ENCODE assay signal across 21 mouse cellular contexts in genomic region chr12:110533832-110534231, GRCm38 (mm10).
A peak's percentile ranks its signal among the peaks of the same experiment; 100 is the strongest.
DNase-seq lines count a peak whose midpoint lies in the region; ATAC-seq and TF ChIP-seq lines count a peak whose summit lies in the region.
"Had no signal": no experiment of that assay in that cellular context is flagged by ENCODE, and none has a peak within 500 bp of the region (broad histone marks: within the 10 kb centered on the region; RNA-seq: fewer than 3 reads in every experiment).

No protein-coding gene starts in this region.

- H3K36me3 ChIP-seq in heart, embryonic 12.5 days: peaks cover 4% of the 10 kb centered on the region; the same call in 1 of the 2 replicates
- H3K36me3 ChIP-seq in heart, embryonic 16.5 days (ENCODE audit: control insufficient read depth, insufficient read depth): no peaks in the 10 kb centered on the region; the same call in 1 of the 2 replicates
- no peaks in the 10 kb centered on the region; the same call in 1 of the 2 replicates for H3K36me3 ChIP-seq in ES-Bruce4 (ENCODE audit: control insufficient read depth, insufficient read depth, low read length, poor library complexity, severe bottlenecking)
- H3K36me3 ChIP-seq: intestine, embryonic 15.5 days had no signal

- no peaks in the 10 kb centered on the region for H3K27me3 ChIP-seq in heart, embryonic 12.5 days (replicated peaks)
- no peaks in the 10 kb centered on the region for H3K27me3 ChIP-seq in heart, embryonic 16.5 days (ENCODE audit: control insufficient read depth, insufficient read depth, low read length)
- H3K27me3 ChIP-seq in ES-Bruce4 (ENCODE audit: control insufficient read depth, insufficient read depth, low read length, poor library complexity, severe bottlenecking): no peaks in the 10 kb centered on the region
- H3K27me3 ChIP-seq: forebrain, embryonic 13.5 days; intestine, embryonic 15.5 days had no signal

- no peak for DNase-seq in gastrocnemius, adult 2 months
- DNase-seq in gastrocnemius, postnatal 10 days: no peak
- no peak for DNase-seq in heart, adult 9 months (ENCODE audit: low spot score in 2 of 2)
- no peak for DNase-seq in heart, postnatal 10 days
- DNase-seq: adrenal gland, adult 2 months; adrenal gland, postnatal 25 days; B cell, adult 2 months; cerebellum, adult 18-20 months; cerebellum, postnatal 10 days; forebrain, postnatal 0 days; kidney, adult 18-20 months had no signal

- WGBS in heart, embryonic 12.5 days: 46% methylated on average over 3 of the region's 3 CpGs
- 45% methylated on average over 3 of the region's 3 CpGs for WGBS in heart, embryonic 16.5 days

- H3K27ac ChIP-seq in gastrocnemius, adult 2 months: peak overlapping the region; percentile 61
- peak overlapping the region; percentile 58 for H3K27ac ChIP-seq in heart, embryonic 12.5 days (ENCODE audit: poor library complexity, severe bottlenecking)
- H3K27ac ChIP-seq in heart, embryonic 16.5 days (ENCODE audit: low read length): peak overlapping the region; percentile 87
- peak overlapping the region; percentile 25; the same call in 1 of the 2 replicates for H3K27ac ChIP-seq in ES-Bruce4 (ENCODE audit: insufficient read depth, low read length)
- H3K27ac ChIP-seq: embryonic facial prominence, embryonic 10.5 days; forebrain, embryonic 13.5 days; hindbrain, embryonic 10.5 days; hindbrain, embryonic 14.5 days; intestine, embryonic 15.5 days had no signal

- no peak for TF ChIP-seq EP300 in ES-Bruce4 (IDR thresholded peaks at IDR 0.05; ENCODE audit: insufficient read depth, low read depth, low read length)

- ATAC-seq in heart, embryonic 12.5 days (ENCODE audit: insufficient number of reproducible peaks, low FRiP score): no peak
- ATAC-seq in heart, embryonic 16.5 days (replicated peaks; ENCODE audit: extremely low read depth, insufficient read depth, low FRiP score): peak; percentile 70; the same call in 1 of the 2 replicates
- no peak for ATAC-seq in megakaryocyte-erythroid progenitor cell, adult 5-6 weeks (replicated peaks; ENCODE audit: low FRiP score, low TSS enrichment, poor library complexity, severe bottlenecking)
- ATAC-seq: CD4-positive, CD25-positive, alpha-beta regulatory T cell, adult 4 months; forebrain, embryonic 13.5 days; forebrain, postnatal 0 days; intestine, embryonic 15.5 days had no signal

- peaks cover 30% of the 10 kb centered on the region for H3K4me1 ChIP-seq in heart, embryonic 12.5 days (replicated peaks)
- H3K4me1 ChIP-seq in heart, embryonic 16.5 days (ENCODE audit: control insufficient read depth, insufficient read depth, low read length): peaks cover 29% of the 10 kb centered on the region
- H3K4me1 ChIP-seq in ES-Bruce4 (ENCODE audit: control insufficient read depth, insufficient read depth, low read length): peaks cover 11% of the 10 kb centered on the region
- H3K4me1 ChIP-seq: embryonic facial prominence, embryonic 10.5 days; forebrain, embryonic 13.5 days; hindbrain, embryonic 10.5 days; intestine, embryonic 15.5 days had no signal

- no peak for TF ChIP-seq CTCF in gastrocnemius, adult 2 months (IDR thresholded peaks at IDR 0.05)
- no peak for TF ChIP-seq CTCF in ES-Bruce4 (IDR thresholded peaks at IDR 0.05; ENCODE audit: low read depth, low read length)

- intact Hi-C loops in gastrocnemius, adult 2 months (cut with DNase I): no loop called here
- intact Hi-C loops in heart, postnatal 10 days (cut with DNase I): no loop called here

- H3K4me3 ChIP-seq in gastrocnemius, adult 2 months: no peak overlapping the region
- no peak overlapping the region for H3K4me3 ChIP-seq in heart, embryonic 12.5 days
- no peak overlapping the region for H3K4me3 ChIP-seq in heart, embryonic 16.5 days (ENCODE audit: low read length)
- H3K4me3 ChIP-seq in ES-Bruce4 (ENCODE audit: low read depth, low read length): no peak overlapping the region
- H3K4me3 ChIP-seq: embryonic facial prominence, embryonic 10.5 days; forebrain, embryonic 13.5 days; hindbrain, embryonic 10.5 days; intestine, embryonic 15.5 days had no signal

- no peak overlapping the region for H3K9ac ChIP-seq in heart, embryonic 12.5 days
- H3K9ac ChIP-seq in heart, embryonic 16.5 days (ENCODE audit: low read length): no peak overlapping the region
- no peak overlapping the region for H3K9ac ChIP-seq in ES-Bruce4 (ENCODE audit: low read depth, poor library complexity, severe bottlenecking)
- H3K9ac ChIP-seq: forebrain, embryonic 13.5 days; forebrain, postnatal 0 days; hindbrain, embryonic 14.5 days; intestine, embryonic 15.5 days had no signal

- TF ChIP-seq POLR2A in ES-Bruce4 (IDR thresholded peaks at IDR 0.05; ENCODE audit: insufficient read depth, low read length): no peak

- no peak overlapping the region for H3K4me2 ChIP-seq in heart, embryonic 12.5 days
- H3K4me2 ChIP-seq in heart, embryonic 16.5 days (ENCODE audit: low read depth, low read length): peak overlapping the region; percentile 23
- H3K4me2 ChIP-seq: forebrain, embryonic 13.5 days; hindbrain, embryonic 14.5 days; intestine, embryonic 15.5 days had no signal

- H3K9me3 ChIP-seq in heart, embryonic 12.5 days (replicated peaks): no peaks in the 10 kb centered on the region
- H3K9me3 ChIP-seq in heart, embryonic 16.5 days (replicated peaks; ENCODE audit: control insufficient read depth, low read length): no peaks in the 10 kb centered on the region
- no peaks in the 10 kb centered on the region for H3K9me3 ChIP-seq in ES-Bruce4 (replicated peaks; ENCODE audit: control insufficient read depth, insufficient read depth, low read length, poor library complexity, severe bottlenecking)
- H3K9me3 ChIP-seq: embryonic facial prominence, embryonic 10.5 days; forebrain, embryonic 13.5 days; hindbrain, embryonic 10.5 days; intestine, embryonic 15.5 days had no signal

Comparison
In these comparisons a context has a peak if more than half of its experiments do, and no peak if none do; other contexts are left out.
1. H3K27ac ChIP-seq: peak in every context shown above with its lines; median percentile 87 in heart, embryonic 16.5 days; 61 in gastrocnemius, adult 2 months; 58 in heart, embryonic 12.5 days; 25 in ES-Bruce4.